Mouse (Mus musculus): ENCODE results near the gene Cdip1.
A peak's percentile ranks its signal among the peaks of the same experiment; 100 is the strongest.
"Not testable (repeated sequence)": the region's sequence is repeated elsewhere in the genome, so short reads cannot be mapped to it uniquely, and the experiment has no call there.

The Cdip1 gene

GRCm38 (mm10) chr16:4789810-4790559 lies at the start of gene Cdip1:
Gene Cdip1, minus strand, starts transcription at chr16:4790292.
- DNase-seq (ENCODE audit: extremely low read depth, low read depth), result peak; percentile 66

GRCm38 (mm10) chr16:4839552-4839951 lies 49.5 kb upstream of the Cdip1 start:
- DNase-seq (ENCODE audit: extremely low read depth, low read depth), result no peak

- DNase-seq (ENCODE audit: extremely low read depth, low read depth), result no peak
Measured at GRCm38 (mm10) chr16:4837631-4838030, 47.5 kb upstream of the Cdip1 start.

DNA sequence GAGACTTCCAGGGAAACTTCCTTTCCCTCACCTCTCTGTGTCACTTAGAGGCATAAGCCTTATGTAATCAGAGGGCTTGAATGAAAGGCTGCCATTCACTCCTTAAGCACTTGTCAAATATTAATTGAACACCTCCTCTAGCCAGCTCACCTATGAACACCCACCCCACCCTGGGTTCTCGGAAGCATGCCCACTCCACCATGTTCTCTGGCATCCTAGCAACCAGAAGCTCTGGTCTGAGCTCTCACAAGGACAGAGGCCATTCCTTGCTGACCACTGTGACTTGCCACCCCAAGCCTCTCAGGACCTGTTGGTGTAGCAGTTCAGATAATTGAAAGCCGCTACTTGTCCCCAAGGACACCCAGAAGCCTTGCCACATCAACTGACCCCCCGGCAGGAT lies 45.1 kb upstream of the Cdip1 start, which contains the start of gene 4930562C15Rik:
4930562C15Rik (plus strand) TSS at position 226 of the 400 bp plus-strand sequence.
- DNase-seq (ENCODE audit: extremely low read depth, low read depth), result no peak

DNA sequence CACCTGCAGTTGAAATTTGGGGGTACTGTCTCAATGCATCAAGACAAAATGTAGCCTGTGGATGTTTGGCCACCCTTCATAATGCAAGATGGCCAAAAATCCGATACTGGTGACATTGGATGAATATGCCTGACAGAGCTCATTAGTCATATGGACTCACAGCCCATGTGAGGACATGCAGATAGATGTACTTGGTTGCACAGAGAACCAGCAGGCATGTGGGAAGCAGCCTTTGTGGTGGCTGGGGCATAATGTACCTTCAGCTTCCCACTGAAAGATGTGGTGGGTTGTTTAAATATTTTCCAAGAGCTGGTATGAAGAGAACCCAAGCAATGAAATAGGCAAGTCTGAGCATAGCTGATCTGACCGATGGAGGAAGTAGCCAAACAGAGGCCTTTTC lies 43.8 kb upstream of the Cdip1 start:
- DNase-seq (ENCODE audit: extremely low read depth, low read depth), result no peak

DNA sequence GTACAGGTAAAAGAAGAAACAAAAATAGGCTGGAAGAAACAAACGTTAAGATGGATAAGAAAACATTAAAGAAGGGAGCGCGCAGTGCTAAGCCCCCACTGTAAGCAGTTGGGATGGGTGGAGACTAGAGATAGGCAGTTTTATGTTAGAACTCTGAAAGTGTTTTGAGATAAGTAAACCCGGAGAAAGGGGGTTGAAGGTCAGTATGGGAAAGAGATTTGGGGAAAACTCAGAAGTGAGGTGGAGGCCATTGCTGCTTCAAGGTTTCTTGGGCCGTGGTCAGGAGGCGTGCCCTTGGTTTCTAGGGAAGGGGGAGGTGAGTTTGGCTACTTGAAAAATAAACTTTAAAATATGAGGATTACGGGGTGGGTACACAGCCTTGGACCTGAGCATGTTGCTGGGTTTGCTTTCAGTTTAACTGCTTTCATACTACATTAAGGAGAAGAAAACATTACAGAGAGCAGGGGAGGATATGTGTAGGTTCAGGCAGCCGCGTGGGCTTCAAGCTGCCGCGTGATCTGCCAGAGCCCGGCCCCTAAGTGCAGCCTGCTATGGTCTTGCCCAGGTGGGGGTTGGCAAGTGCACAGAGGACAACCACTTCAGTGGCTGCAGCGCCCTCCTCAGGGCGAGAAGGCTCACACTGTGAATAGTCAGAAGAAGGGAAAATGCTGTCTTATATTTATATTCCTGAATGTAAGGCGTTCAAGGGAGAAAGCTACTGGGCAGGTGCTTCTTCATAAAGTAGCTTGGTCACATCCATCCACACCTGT lies 41.7 kb upstream of the Cdip1 start:
- no peak for DNase-seq (ENCODE audit: extremely low read depth, low read depth)

DNA sequence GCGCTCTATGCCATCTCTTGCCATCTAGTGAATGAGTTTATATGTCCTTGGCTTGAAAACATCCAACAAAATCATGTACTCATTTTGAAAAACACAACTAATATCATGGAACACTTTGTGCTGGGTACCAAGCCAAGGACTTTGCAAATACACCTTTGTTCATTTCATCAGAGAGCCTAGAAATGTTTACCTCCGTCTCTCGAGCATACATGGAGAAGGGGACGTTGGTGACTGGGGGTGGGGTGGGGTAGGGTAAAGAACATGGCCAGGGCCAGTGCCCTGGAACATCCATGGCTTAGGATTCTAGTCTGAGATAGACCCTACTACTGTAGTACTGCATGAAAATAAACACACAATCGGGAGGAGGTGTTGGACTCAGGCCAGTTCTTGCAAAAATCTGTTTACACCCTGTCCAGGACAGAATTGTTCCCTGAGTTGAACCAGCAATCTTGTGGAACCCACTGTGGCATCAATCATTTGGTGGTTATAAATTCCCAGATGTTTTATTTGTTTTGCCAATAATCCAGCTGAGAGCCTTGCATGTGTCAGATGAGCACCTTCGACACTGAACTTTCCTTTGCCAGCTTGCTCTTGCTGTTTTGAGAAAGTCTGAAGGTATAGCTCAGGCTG lies 39.3 kb upstream of the Cdip1 start:
- no peak for DNase-seq (ENCODE audit: extremely low read depth, low read depth)

- DNase-seq (ENCODE audit: extremely low read depth, low read depth), result no peak
Measured at GRCm38 (mm10) chr16:4827639-4828038, 37.5 kb upstream of the Cdip1 start.

- not testable (repeated sequence) for DNase-seq (ENCODE audit: extremely low read depth, low read depth)
Measured at GRCm38 (mm10) chr16:4824466-4824865, 34.4 kb upstream of the Cdip1 start.

DNA sequence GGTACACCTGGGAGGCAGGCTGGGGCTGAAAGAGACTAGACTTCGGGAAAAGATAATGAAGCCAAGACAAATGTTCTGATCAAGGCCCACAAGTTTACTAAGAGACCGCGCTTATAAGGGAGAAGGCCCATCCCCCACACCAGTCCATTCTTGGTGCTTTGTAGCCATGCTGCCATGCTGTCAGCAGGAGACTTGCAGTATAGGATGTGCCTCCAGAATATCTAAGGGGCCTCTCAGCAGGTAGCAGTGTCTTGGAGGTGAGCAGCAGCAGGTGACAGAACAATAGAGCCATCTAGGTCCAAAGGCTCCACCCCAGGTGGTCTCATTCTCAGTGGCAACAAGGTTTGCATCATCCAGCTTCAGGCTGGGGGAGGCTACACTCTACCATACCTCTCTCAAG lies 28.3 kb upstream of the Cdip1 start:
- no peak for DNase-seq (ENCODE audit: extremely low read depth, low read depth)

GRCm38 (mm10) chr16:4796631-4797030 lies 6.5 kb upstream of the Cdip1 start:
- no peak for DNase-seq (ENCODE audit: extremely low read depth, low read depth)

DNA sequence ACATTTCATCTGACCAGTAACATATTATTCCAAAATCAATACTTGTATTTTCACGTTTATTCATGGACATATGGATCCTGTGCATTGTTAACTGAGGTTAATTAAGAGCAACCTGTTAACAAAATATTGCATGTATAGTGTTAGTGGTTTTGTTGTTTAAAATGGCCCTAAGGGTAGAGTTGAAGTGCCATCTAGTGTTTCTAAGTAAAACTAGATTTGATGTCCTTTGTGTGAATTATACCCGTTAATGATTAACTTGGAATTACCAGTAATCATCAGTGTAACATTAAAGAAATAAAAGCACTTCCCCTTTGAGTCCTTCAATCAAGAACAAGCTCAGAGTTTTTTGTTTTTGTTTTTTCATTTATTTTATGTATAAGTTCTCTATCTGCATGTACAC lies 1.2 kb upstream of the Cdip1 start:
- DNase-seq (ENCODE audit: extremely low read depth, low read depth), result peak; percentile 32

GRCm38 (mm10) chr16:4789311-4789768 lies 752 bp downstream of the Cdip1 start:
- peak; percentile 21 for DNase-seq (ENCODE audit: extremely low read depth, low read depth)

- DNase-seq (ENCODE audit: extremely low read depth, low read depth), result no peak
Measured at GRCm38 (mm10) chr16:4788176-4788575, 1.9 kb downstream of the Cdip1 start.

- no peak for DNase-seq (ENCODE audit: extremely low read depth, low read depth)
Measured at GRCm38 (mm10) chr16:4785706-4786105, 4.4 kb downstream of the Cdip1 start.

GRCm38 (mm10) chr16:4782515-4782914 lies 7.6 kb downstream of the Cdip1 start:
- no peak for DNase-seq (ENCODE audit: extremely low read depth, low read depth)

DNA sequence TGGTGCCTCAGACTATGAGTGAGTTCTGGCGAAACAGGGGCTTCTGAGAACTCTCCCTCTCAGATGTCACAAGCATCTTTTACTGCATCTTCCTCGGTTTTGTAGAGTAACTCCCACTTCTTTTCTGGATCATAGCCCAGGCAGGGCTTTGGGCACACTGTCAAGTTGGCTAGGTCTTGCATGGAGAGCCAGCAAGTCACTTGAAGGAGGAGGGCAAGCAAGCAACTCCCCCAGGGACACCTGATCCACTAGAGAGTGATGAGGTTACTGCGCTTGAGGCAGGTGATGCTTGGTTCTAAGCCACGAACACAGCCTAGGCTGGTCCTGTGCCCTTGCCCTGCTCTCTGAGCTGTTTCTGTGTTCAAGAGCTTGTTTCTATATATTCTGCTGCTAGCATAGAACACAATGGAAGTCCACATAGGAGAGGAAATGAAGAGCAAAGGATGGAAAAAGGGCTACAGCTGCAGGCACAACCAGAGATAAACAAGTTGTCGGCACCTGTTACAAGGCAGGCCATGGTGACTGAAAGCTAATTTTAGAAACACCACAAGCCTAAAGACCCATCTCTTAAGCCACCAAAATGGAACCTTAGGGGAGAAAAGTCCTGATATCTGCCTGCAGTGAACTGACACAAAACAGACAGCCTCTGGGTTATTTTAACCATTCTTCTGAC lies 8.4 kb downstream of the Cdip1 start:
- no peak for DNase-seq (ENCODE audit: extremely low read depth, low read depth)

GRCm38 (mm10) chr16:4778940-4779339 lies 11.2 kb downstream of the Cdip1 start:
- DNase-seq (ENCODE audit: extremely low read depth, low read depth), result no peak

- DNase-seq (ENCODE audit: extremely low read depth, low read depth), result no peak
Measured at GRCm38 (mm10) chr16:4777905-4778609, 12.0 kb downstream of the Cdip1 start.

- no peak for DNase-seq (ENCODE audit: extremely low read depth, low read depth)
Measured at GRCm38 (mm10) chr16:4777171-4777904, 12.8 kb downstream of the Cdip1 start.

All from MEL-GATA-1-ER (cell line).